Mouse (Mus musculus): Measurements from ENCODE around the gene Thap8. TPM values are rescaled to one million over a fixed set of nuclear protein-coding genes. Genes with fewer than 3 reads are reported as not detected.

Thap8 gene
- polyA plus RNA-seq, 1 experiment from 2014 or later, result 0.66 TPM

DNA sequence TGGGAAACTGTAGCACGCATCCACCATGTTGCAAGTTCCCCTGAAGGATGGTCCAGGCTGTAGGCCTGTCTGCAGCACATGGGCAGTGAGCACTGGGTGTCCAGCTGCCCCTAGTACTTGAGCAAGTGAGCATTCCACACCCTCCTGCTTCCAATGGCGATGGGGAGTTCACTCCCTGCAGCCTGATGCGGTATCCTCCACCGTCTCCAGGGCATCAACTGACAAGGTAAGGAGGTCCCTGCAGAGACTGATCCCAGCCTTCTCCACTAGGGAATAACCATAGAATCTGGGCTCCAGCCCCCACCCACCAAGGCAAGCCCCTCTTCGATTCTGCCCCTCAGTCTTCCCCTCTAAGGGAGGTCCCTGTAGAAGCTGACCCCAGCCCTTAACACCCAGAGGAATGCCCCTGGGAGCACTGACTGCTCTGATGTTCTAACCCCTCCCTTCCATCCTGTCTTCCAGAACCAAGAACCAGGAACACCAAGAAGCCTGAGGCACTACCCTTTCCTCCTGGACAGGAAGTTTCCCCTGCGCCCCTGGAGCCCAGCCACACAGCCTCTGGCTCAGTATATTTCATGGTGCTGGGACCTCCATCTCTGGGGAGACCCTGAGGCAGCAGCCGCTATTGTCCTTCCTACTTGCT lies 9.3 kb downstream of the Thap8 start:
- Histone ChIP-seq H3K27ac (replicated peaks) (no peak overlapping the region), H3K27me3 (no peaks in the 10 kb centered on the region), H3K4me2 (replicated peaks) (no peak overlapping the region), H3K36me3 (no peaks in the 10 kb centered on the region), H3K4me1 (peaks cover 26% of the 10 kb centered on the region), H3K9me3 (no peaks in the 10 kb centered on the region), H3K4me3 (no peak overlapping the region), H3K9ac (replicated peaks) (no peak overlapping the region)
- 76% methylated on average over 7 of the region's 7 CpGs for WGBS
- no peak for ATAC-seq (replicated peaks)

DNA sequence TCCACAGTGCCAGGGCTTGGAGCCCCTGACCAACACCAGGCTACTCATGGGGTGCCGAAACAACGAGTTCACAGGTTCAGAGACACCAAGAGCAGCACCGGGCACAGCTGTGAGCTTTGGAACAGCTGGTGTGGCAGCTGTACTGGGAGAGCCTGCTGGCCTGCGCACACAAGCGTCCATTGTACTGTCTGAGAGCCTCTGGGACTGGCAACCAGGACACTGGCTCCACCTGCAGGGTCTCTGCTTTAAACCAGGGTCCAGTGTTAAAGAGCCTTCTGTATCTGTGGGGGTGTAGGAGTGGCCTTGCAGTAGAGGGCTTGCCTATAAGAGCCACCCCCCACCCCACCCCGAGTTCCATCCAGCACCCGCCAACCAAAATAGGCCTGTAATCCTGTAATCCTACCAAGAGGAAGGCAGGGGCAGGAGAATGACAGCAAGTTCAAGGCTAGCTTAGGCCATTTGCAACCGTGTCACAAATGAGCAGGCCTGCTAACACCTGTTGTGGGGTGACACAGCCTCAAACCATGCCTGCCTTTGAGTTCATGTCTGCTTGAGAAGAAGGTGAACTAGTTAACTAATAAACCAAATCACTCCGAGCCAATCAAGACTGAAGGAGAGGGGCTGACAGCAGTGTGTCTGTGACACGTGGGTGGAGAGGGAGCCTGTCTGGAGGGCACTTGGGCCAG lies 10.0 kb downstream of the Thap8 start:
- ATAC-seq (replicated peaks), result no peak
- H3K4me1 ChIP-seq, result peaks cover 33% of the 10 kb centered on the region
- H3K4me3 ChIP-seq, result no peak overlapping the region
- no peak overlapping the region for H3K4me2 ChIP-seq (replicated peaks)
- H3K27ac ChIP-seq (replicated peaks), result no peak overlapping the region
- no peaks in the 10 kb centered on the region for H3K9me3 ChIP-seq
- no peaks in the 10 kb centered on the region for H3K27me3 ChIP-seq
- H3K36me3 ChIP-seq, result peaks cover 1% of the 10 kb centered on the region; the same call in 1 of the 2 replicates
- WGBS, result 52% methylated on average over 10 of the region's 10 CpGs
- H3K9ac ChIP-seq (replicated peaks), result no peak overlapping the region

DNA sequence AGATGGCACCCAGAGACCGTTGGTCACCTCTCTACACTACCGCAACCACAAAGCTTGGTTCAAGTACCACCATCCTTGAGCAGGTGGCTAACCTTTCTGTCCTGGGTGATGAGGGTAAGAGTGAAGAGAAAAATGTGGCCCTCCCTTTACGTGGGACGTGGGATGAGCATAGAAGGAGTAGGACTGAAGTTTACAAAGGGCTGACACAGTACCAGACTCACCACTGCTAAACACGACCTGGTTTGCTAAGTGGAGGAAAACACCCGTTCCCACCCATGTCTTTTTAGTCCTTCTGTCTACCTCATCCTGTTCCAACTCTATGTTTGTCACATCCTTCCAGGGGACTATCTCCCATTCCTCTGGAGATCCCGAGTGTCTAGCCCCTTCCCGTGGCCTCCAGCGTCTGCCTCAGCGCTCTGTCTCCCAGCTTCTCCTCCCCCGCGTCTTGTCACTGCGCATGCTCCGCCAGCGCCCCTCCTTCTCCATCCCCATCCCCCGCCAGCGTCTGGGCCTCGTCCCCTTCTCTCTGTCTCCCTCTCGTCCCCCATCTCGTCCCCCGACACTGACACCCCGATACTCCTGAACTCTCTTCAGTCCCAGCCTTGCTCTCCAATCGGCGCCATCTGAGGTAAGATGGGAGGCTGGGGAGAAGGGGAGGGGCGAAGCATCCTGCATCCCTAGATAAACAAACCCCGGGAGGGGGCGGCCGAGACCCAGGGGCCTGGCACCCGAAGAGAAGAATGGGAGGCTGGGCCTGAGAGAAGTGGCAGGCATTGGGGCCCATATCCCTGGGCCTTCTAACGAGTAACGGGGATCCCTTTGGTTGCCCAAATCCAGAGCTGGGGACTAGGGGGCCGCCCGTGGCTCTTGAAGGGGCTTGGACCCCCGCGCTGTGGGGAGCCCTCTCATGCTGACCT lies 11.6 kb downstream of the Thap8 start, which contains the start of gene Clip3:
Clip3 (plus strand) TSS at position 514 of the 917 bp plus-strand sequence.
- Histone ChIP-seq H3K9ac (replicated peaks) (peak within 1 kb of the TSS; percentile 91), H3K4me3 (peak within 1 kb of the TSS; percentile 71), H3K27ac (replicated peaks) (peak within 1 kb of the TSS; percentile 94), H3K27me3 (no peaks in the 10 kb centered on the region), H3K9me3 (no peaks in the 10 kb centered on the region), H3K4me1 (peaks cover 36% of the 10 kb centered on the region), H3K36me3 (peaks cover 18% of the 10 kb centered on the region), H3K4me2 (replicated peaks) (peak within 1 kb of the TSS; percentile 84)
- ATAC-seq (replicated peaks), result peak; percentile 89
- WGBS, result 6% methylated on average over 35 of the region's 35 CpGs

DNA sequence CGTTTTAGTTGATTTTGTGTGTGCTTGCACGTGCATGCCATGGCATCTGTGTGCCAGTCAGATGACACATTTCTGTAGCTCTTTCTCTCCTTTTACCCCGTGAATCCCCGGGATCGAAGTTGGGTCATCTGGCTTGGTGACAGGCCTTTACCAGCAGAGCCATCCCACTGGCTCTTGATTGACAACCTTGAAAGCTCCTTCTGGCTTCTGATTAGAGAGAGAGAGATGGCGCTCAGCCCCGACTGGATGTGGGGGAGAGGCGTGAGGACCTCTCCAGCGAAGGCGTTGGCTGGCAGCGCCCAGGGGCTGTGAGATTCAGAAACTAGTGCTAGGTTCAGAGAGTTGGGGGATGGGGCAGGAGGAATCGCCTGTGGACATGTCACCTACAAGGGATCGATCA lies 13.9 kb downstream of the Thap8 start:
- peak overlapping the region; percentile 27 for H3K4me2 ChIP-seq (replicated peaks)
- H3K27ac ChIP-seq (replicated peaks), result 0 out of 2 replicates have a peak overlapping the region, but pooled peaks have one; percentile 31
- peak overlapping the region; percentile 4 for H3K4me3 ChIP-seq
- no peak for ATAC-seq (replicated peaks)
- peaks cover 39% of the 10 kb centered on the region for H3K36me3 ChIP-seq
- H3K27me3 ChIP-seq, result no peaks in the 10 kb centered on the region
- WGBS, result 56% methylated on average over 13 of the region's 13 CpGs
- H3K4me1 ChIP-seq, result peaks cover 36% of the 10 kb centered on the region
- H3K9ac ChIP-seq (replicated peaks), result no peak overlapping the region
- no peaks in the 10 kb centered on the region for H3K9me3 ChIP-seq

DNA sequence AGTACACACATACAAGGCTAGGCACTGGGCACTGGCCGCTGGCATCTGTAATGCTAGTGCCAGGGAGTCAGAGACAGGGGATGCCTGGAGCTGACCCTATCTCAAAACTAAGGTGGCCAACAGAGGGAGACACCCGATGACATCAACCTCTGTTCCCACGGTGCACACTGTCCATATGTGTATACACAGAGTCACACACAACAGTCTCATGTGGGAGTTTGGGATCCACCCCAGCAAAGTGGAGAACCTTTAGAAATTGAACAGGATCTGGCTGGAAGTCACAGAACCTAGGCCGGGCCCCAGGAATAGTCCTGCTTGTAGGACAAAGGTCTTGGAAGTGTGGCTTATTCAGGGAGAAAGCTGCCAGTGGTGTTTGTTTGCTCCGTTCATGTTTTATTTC lies 14.4 kb downstream of the Thap8 start:
- Histone ChIP-seq H3K4me1 (peaks cover 36% of the 10 kb centered on the region), H3K36me3 (peaks cover 44% of the 10 kb centered on the region), H3K9ac (replicated peaks) (no peak overlapping the region), H3K4me3 (peak overlapping the region; percentile 4; the same call in 1 of the 2 replicates), H3K27me3 (no peaks in the 10 kb centered on the region), H3K9me3 (no peaks in the 10 kb centered on the region), H3K4me2 (replicated peaks) (peak overlapping the region; percentile 27), H3K27ac (replicated peaks) (no peak overlapping the region)
- ATAC-seq (replicated peaks), result no peak
- 91% methylated on average over 5 of the region's 5 CpGs for WGBS

DNA sequence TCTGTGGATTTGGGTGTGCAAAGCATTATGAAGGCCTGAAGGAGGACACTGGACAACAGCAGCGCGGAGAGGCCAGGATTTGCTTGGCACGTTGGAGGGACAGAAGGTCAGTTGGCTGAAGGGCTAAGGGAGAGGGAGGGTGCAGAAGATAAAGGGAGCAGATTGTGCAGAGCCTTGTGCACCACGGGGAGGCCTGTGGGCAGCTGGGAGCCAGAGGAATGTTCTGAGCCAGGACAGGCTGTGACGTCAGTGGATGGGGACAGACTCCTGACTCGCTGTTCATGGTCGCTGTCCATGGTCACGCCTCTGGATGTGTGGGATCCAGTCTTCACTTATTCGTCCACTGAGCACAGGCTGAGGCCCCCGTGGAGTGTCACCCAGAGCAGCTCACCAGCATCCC lies 15.2 kb downstream of the Thap8 start:
- no peak for ATAC-seq (replicated peaks)
- Histone ChIP-seq H3K4me1 (peaks cover 36% of the 10 kb centered on the region), H3K4me3 (no peak overlapping the region), H3K9me3 (no peaks in the 10 kb centered on the region), H3K27ac (replicated peaks) (no peak overlapping the region), H3K36me3 (peaks cover 52% of the 10 kb centered on the region), H3K9ac (replicated peaks) (no peak overlapping the region), H3K27me3 (no peaks in the 10 kb centered on the region), H3K4me2 (replicated peaks) (no peak overlapping the region)
- WGBS, result 75% methylated on average over 10 of the region's 10 CpGs

DNA sequence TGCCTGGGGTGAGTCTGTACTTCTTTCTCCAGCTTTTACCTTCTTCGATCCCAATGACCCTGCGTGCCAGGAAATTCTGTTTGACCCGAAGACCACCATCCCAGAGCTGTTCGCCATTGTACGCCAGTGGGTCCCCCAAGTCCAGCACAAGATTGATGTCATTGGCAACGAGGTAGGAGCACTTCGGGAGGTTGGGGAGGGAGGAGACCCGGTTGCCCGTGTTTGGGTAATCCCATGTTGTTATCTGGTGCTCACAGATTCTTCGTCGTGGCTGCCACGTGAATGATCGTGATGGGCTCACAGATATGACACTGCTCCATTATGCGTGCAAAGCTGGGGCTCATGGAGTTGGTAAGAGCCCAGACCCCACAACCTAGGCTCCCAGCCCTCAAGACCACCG lies 16.9 kb downstream of the Thap8 start:
- Histone ChIP-seq H3K36me3 (peaks cover 64% of the 10 kb centered on the region), H3K27me3 (no peaks in the 10 kb centered on the region), H3K4me1 (peaks cover 28% of the 10 kb centered on the region), H3K9ac (replicated peaks) (no peak overlapping the region), H3K4me3 (no peak overlapping the region), H3K4me2 (replicated peaks) (no peak overlapping the region), H3K9me3 (no peaks in the 10 kb centered on the region), H3K27ac (replicated peaks) (no peak overlapping the region)
- ATAC-seq (replicated peaks), result no peak
- WGBS, result 92% methylated on average over 15 of the region's 15 CpGs

DNA sequence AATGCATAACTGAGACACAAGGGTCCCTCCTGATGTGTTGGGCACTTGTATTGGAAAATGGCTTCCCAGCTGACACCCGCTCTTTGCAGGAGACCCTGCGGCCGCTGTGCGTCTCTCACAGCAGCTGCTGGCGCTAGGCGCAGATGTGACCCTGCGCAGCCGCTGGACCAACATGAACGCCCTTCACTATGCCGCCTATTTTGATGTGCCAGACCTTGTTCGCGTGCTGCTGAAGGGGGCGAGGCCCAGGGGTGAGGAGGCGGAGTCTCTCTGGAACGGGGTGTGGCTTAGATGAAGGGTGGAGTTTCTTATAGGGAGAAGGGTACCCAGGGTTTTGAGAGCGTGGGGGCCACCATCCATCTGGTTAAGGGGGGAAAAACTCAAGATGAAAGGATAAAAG lies 17.4 kb downstream of the Thap8 start:
- no peaks in the 10 kb centered on the region for H3K27me3 ChIP-seq
- H3K27ac ChIP-seq (replicated peaks), result no peak overlapping the region
- H3K4me1 ChIP-seq, result peaks cover 27% of the 10 kb centered on the region
- peaks cover 68% of the 10 kb centered on the region for H3K36me3 ChIP-seq
- no peak overlapping the region for H3K9ac ChIP-seq (replicated peaks)
- no peak overlapping the region for H3K4me3 ChIP-seq
- no peaks in the 10 kb centered on the region for H3K9me3 ChIP-seq
- no peak overlapping the region for H3K4me2 ChIP-seq (replicated peaks)
- WGBS, result 88% methylated on average over 16 of the region's 16 CpGs
- no peak for ATAC-seq (replicated peaks)

DNA sequence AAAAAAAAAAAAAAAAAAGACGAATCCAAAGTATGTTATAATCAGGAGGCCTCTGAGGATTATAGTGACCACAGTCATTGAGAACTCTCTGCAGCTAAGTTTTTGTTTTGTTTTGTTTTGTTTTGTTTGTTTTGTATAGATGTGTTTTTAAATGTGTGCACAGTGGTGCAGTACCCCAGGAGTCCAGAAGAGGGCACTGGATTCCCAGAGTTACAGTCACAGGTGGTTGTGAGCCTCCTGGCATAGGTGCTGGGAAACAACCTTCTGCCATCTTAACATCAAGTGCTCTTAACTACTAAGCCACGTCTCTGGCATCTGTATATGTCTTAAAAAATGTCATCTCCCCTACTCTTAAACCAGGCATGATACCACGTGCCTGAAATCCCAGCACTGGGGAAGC lies 21.0 kb downstream of the Thap8 start:
- Histone ChIP-seq H3K4me3 (no peak overlapping the region), H3K9me3 (no peaks in the 10 kb centered on the region), H3K36me3 (peaks cover 85% of the 10 kb centered on the region), H3K27me3 (no peaks in the 10 kb centered on the region), H3K9ac (replicated peaks) (no peak overlapping the region), H3K4me2 (replicated peaks) (no peak overlapping the region), H3K27ac (replicated peaks) (no peak overlapping the region), H3K4me1 (no peaks in the 10 kb centered on the region)
- no peak for ATAC-seq (replicated peaks)
- 58% methylated on average over 3 of the region's 3 CpGs for WGBS

DNA sequence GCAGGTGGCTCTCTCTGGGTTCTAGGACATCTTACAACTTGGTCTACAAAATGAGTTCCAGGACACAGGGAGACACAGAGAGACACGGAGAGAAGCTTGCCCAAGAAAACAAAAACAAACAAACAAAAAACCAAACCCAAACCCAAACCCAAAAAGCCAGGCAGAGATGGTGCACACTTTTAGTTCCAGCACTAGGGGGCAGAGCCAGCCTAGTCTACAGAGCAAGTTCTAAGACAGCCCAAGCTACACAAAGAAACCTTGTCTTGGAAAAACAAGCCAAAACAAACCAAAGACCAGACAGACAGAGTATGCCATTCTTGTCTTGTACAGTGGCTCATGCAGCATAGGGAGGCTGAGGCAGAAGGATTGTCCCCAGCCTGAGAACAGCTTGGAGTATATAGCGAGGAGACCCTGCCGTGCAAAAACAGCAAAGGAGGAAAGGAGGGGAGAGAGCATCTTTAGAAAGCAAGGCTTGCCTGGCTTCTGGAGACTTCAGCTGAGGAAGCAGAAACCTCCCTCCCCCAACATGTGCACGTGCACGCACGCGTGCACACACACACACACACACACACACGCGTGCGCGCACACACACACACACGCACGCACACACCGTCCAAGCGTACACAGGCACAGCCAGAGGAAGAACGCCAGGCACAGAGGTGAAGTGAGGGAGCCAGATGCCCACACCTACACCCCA lies 26.3 kb downstream of the Thap8 start:
- 92% methylated on average over 16 of the region's 16 CpGs for WGBS
- Histone ChIP-seq H3K4me1 (peaks cover 23% of the 10 kb centered on the region), H3K36me3 (peaks cover 50% of the 10 kb centered on the region), H3K4me2 (replicated peaks) (no peak overlapping the region), H3K27ac (replicated peaks) (peak overlapping the region; percentile 69), H3K9me3 (no peaks in the 10 kb centered on the region), H3K27me3 (no peaks in the 10 kb centered on the region), H3K9ac (replicated peaks) (no peak overlapping the region), H3K4me3 (no peak overlapping the region)
- ATAC-seq (replicated peaks), result no peak

DNA sequence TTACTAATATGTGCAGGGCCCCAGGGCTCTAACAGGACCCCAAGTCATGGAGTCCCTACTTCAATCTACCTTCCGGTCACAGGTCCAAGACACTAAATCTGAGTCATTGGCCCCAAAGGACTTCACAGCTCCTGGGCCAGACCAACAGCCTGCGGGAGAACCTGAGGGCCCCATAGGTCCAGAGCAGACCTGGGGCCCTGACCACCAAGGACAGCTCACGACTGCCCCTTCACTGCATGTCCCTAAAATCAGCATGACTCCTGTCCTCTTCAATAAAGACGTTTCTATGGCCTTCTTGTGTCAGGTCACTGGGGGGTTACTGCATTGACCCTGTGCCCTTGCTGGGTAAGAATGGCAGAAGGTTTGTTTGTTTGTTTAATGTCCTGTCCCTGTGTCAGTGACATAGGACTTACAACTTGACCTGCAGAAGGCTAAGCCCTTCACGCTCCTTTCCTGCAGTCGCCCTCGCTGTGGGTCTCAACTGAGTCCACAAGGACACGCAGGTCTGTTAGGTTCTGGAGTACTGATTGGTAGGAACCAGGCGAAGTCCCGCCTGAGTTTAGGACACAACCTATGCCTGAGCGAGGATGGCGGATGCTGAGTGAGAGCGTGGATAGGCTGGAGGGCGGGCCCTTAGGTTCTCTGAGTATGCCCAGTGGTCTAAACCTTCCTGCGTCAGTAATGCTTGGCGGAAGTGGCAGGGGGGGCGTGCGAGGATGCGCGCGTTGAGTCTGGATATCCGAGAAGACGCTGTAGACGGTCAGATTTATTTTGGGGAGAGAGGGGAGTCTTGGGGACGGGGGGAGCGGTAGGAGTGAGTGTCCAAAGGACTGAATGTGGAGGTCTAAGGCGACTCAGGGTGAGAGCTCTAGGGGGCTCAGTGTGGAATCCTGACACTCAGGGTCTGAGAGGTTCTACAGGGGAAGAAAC lies 28.4 kb downstream of the Thap8 start, which contains the start of gene Alkbh6:
Alkbh6 (plus strand) TSS at position 642 of the 930 bp plus-strand sequence.
- Histone ChIP-seq H3K4me2 (replicated peaks) (peak within 1 kb of the TSS; percentile 89), H3K4me1 (peaks cover 23% of the 10 kb centered on the region), H3K27ac (replicated peaks) (peak within 1 kb of the TSS; percentile 72), H3K9me3 (no peaks in the 10 kb centered on the region), H3K36me3 (peaks cover 32% of the 10 kb centered on the region), H3K9ac (replicated peaks) (peak within 1 kb of the TSS; percentile 62), H3K27me3 (no peaks in the 10 kb centered on the region), H3K4me3 (peak within 1 kb of the TSS; percentile 54)
- ATAC-seq (replicated peaks), result peak; percentile 100
- WGBS, result 3% methylated on average over 27 of the region's 27 CpGs
